Mouse (Mus musculus): Measurements from ENCODE around the gene Tbpl2. TPM values are rescaled to one million over a fixed set of nuclear protein-coding genes. Genes with fewer than 3 reads are reported as not detected.
A peak's percentile ranks its signal among the peaks of the same experiment; 100 is the strongest.

Gene Tbpl2
- polyA plus RNA-seq (2012; rRNA removed), result not detected in 2 replicates

- H3K4me3 ChIP-seq (replicated peaks; ENCODE audit: insufficient read depth, low read depth, low read length), result no peak within 1 kb of the TSS
- no peak for TF ChIP-seq CTCF (IDR thresholded peaks at IDR 0.05; ENCODE audit: borderline replicate concordance, insufficient read depth, low read depth, low read length)
- TF ChIP-seq POLR2A (IDR thresholded peaks at IDR 0.05; ENCODE audit: borderline replicate concordance, insufficient read depth, low read length), result no peak
- no peaks in the 10 kb centered on the region for H3K4me1 ChIP-seq (ENCODE audit: control insufficient read depth, insufficient read depth, low read length)
- no peak within 1 kb of the TSS for H3K27ac ChIP-seq (ENCODE audit: insufficient read depth, low read length)
- H3K27me3 ChIP-seq (ENCODE audit: control insufficient read depth, insufficient read depth, low read length), result no peaks in the 10 kb centered on the region
- 67% methylated on average over 4 of the region's 4 CpGs for WGBS
- no peak for DNase-seq
Measured at GRCm38 (mm10) chr2:24096495-24096894, at the start of gene Tbpl2. Gene Tbpl2, minus strand, starts transcription at chr2:24096595.

- Histone ChIP-seq H3K27me3 (ENCODE audit: control insufficient read depth, insufficient read depth, low read length) (no peaks in the 10 kb centered on the region), H3K4me3 (replicated peaks; ENCODE audit: insufficient read depth, low read depth, low read length) (no peak overlapping the region), H3K27ac (ENCODE audit: insufficient read depth, low read length) (no peak overlapping the region), H3K4me1 (ENCODE audit: control insufficient read depth, insufficient read depth, low read length) (no peaks in the 10 kb centered on the region)
- no peak for TF ChIP-seq POLR2A (IDR thresholded peaks at IDR 0.05; ENCODE audit: borderline replicate concordance, insufficient read depth, low read length)
- TF ChIP-seq CTCF (IDR thresholded peaks at IDR 0.05; ENCODE audit: borderline replicate concordance, insufficient read depth, low read depth, low read length), result no peak
- 86% methylated on average over 1 of the region's 1 CpGs for WGBS
- DNase-seq, result no peak
Measured at GRCm38 (mm10) chr2:24134373-24134772, 38.0 kb upstream of the Tbpl2 start.

GRCm38 (mm10) chr2:24109085-24109484 lies 12.7 kb upstream of the Tbpl2 start:
- Histone ChIP-seq H3K27ac (ENCODE audit: insufficient read depth, low read length) (no peak overlapping the region), H3K4me1 (ENCODE audit: control insufficient read depth, insufficient read depth, low read length) (no peaks in the 10 kb centered on the region), H3K27me3 (ENCODE audit: control insufficient read depth, insufficient read depth, low read length) (no peaks in the 10 kb centered on the region), H3K4me3 (replicated peaks; ENCODE audit: insufficient read depth, low read depth, low read length) (no peak overlapping the region)
- no peak for TF ChIP-seq POLR2A (IDR thresholded peaks at IDR 0.05; ENCODE audit: borderline replicate concordance, insufficient read depth, low read length)
- TF ChIP-seq CTCF (IDR thresholded peaks at IDR 0.05; ENCODE audit: borderline replicate concordance, insufficient read depth, low read depth, low read length), result no peak
- DNase-seq, result no peak

DNA sequence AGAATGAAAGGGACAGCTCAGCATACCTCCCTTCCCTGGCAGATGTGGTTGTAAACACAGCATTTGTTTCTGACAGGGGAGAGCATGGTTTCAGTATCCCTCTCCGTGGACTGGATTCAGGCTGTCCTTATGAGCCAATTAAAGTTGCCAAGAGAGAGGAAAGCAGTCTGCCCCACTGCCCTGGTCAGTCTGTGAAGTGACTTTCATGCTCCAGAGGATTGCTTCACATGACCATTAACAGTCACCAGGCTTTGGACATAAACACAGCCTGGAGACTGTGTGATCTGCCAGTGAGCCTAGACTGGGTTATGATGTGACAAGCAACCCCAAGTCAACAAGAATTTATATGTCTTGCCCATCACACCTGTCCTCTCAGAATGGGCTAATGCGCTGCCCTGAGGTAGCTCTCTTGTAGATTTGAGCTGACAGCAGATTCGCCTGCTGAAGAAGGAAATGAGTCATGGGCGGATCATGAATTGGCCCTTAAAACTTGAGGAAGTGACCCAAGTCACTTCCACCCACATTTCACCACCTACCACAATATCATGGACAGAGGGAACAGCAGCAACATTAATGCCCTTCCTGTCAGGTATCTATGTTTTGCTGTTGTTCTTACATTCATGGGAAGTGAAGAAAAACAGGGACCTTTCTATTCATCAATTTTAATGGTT lies 7.4 kb upstream of the Tbpl2 start:
- TF ChIP-seq CTCF (IDR thresholded peaks at IDR 0.05; ENCODE audit: borderline replicate concordance, insufficient read depth, low read depth, low read length) (no peak), POLR2A (IDR thresholded peaks at IDR 0.05; ENCODE audit: borderline replicate concordance, insufficient read depth, low read length) (no peak)
- WGBS, result 71% methylated on average over 4 of the region's 4 CpGs
- H3K27me3 ChIP-seq (ENCODE audit: control insufficient read depth, insufficient read depth, low read length), result no peaks in the 10 kb centered on the region

DNA sequence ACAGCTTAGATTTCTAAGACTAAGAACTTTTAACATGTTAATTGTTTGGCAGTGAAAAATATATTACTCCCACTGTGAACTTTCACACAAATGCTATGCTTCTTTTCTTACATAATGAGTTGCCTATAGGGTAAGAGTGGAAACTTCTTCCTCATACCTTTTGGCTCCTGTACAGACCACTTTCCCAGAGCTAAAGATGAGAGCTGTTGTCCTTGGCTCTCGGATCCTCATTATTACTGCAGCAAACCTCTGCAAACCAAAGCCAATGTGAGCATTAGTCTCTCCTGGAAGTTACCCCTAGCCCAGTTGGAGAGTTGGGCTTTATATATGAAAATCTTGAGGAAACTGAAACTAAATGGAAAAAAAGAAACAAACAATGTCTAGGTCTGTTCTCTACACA lies 5.5 kb downstream of the Tbpl2 start:
- H3K27me3 ChIP-seq (ENCODE audit: control insufficient read depth, insufficient read depth, low read length), result no peaks in the 10 kb centered on the region
- 70% methylated on average over 1 of the region's 1 CpGs for WGBS

More for the DNA sequence above, 7.4 kb upstream of the Tbpl2 start:
- H3K27ac ChIP-seq (ENCODE audit: insufficient read depth, low read length), result no peak overlapping the region
- no peaks in the 10 kb centered on the region for H3K4me1 ChIP-seq (ENCODE audit: control insufficient read depth, insufficient read depth, low read length)
- DNase-seq, result no peak
- H3K4me3 ChIP-seq (replicated peaks; ENCODE audit: insufficient read depth, low read depth, low read length), result no peak overlapping the region

DNA sequence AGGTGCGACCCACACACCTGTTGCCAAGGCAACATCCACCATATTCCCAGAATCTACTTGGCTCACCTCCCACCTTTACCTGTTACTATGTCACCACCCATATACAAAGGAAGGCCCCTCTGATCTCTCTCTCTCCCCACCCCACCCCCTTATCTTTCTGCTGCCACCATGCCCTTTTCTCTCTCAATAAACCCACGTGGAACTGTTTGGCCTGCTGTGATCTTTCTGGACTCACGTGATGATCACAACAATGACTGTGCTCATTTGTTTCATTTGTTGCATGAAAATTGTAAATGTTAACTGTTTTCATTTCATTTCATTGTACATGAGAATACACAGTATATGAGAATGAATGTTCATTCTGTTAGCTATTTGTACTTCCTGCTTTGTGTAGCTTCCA lies 45.9 kb downstream of the Tbpl2 start:
- no peak for TF ChIP-seq CTCF (IDR thresholded peaks at IDR 0.05; ENCODE audit: borderline replicate concordance, insufficient read depth, low read depth, low read length)
- no peak for TF ChIP-seq POLR2A (IDR thresholded peaks at IDR 0.05; ENCODE audit: borderline replicate concordance, insufficient read depth, low read length)
- Histone ChIP-seq H3K4me1 (ENCODE audit: control insufficient read depth, insufficient read depth, low read length) (no peaks in the 10 kb centered on the region), H3K27me3 (ENCODE audit: control insufficient read depth, insufficient read depth, low read length) (no peaks in the 10 kb centered on the region), H3K27ac (ENCODE audit: insufficient read depth, low read length) (no peak overlapping the region), H3K4me3 (replicated peaks; ENCODE audit: insufficient read depth, low read depth, low read length) (no peak overlapping the region)
- 54% methylated on average over 3 of the region's 3 CpGs for WGBS
- no peak for DNase-seq

More for the DNA sequence above, 5.5 kb downstream of the Tbpl2 start:
- DNase-seq, result no peak
- TF ChIP-seq CTCF (IDR thresholded peaks at IDR 0.05; ENCODE audit: borderline replicate concordance, insufficient read depth, low read depth, low read length), result no peak
- TF ChIP-seq POLR2A (IDR thresholded peaks at IDR 0.05; ENCODE audit: borderline replicate concordance, insufficient read depth, low read length), result no peak
- Histone ChIP-seq H3K4me3 (replicated peaks; ENCODE audit: insufficient read depth, low read depth, low read length) (no peak overlapping the region), H3K4me1 (ENCODE audit: control insufficient read depth, insufficient read depth, low read length) (no peaks in the 10 kb centered on the region), H3K27ac (ENCODE audit: insufficient read depth, low read length) (no peak overlapping the region)

GRCm38 (mm10) chr2:24049344-24049990 lies 46.9 kb downstream of the Tbpl2 start, which contains the start of gene Hnmt:
Gene Hnmt, minus strand, starts transcription at chr2:24049394.
- Histone ChIP-seq H3K27ac (ENCODE audit: insufficient read depth, low read length) (no peak within 1 kb of the TSS), H3K4me1 (ENCODE audit: control insufficient read depth, insufficient read depth, low read length) (no peaks in the 10 kb centered on the region), H3K4me3 (replicated peaks; ENCODE audit: insufficient read depth, low read depth, low read length) (peak within 1 kb of the TSS; percentile 43), H3K27me3 (ENCODE audit: control insufficient read depth, insufficient read depth, low read length) (no peaks in the 10 kb centered on the region)
- TF ChIP-seq CTCF (IDR thresholded peaks at IDR 0.05; ENCODE audit: borderline replicate concordance, insufficient read depth, low read depth, low read length), result no peak
- TF ChIP-seq POLR2A (IDR thresholded peaks at IDR 0.05; ENCODE audit: borderline replicate concordance, insufficient read depth, low read length), result no peak
- 26% methylated on average over 7 of the region's 7 CpGs for WGBS
- DNase-seq, result no peak
